Mouse (Mus musculus): ENCODE data around the gene Tbc1d1. TPM values are rescaled to one million over a fixed set of nuclear protein-coding genes. Genes with fewer than 3 reads are reported as not detected.

The Tbc1d1 gene
- polyA plus RNA-seq, 1 experiment from 2014 or later: 33.4 TPM

GRCm38 (mm10) chr5:64237263-64237662 lies 81.2 kb downstream of the Tbc1d1 start:
- no peak for ATAC-seq (ENCODE audit: insufficient number of reproducible peaks, insufficient read depth, low FRiP score, low read depth)
- peaks cover 26 to 73% of the 10 kb centered on the region in 2 experiments for H3K4me1 ChIP-seq (ENCODE audit: control insufficient read depth in 2 of 2, insufficient read depth in 2 of 2, low read length in 2 of 2)
- no peaks in the 10 kb centered on the region for H3K36me3 ChIP-seq (ENCODE audit: control insufficient read depth, insufficient read depth, low read length)
- no peak overlapping the region for H3K27ac ChIP-seq (replicated peaks in 1 of 2; ENCODE audit: control insufficient read depth in 1 of 2, insufficient read depth in 1 of 2, low read depth in 2 of 2, low read length in 2 of 2)
- H3K4me3 ChIP-seq (ENCODE audit: control insufficient read depth in 1 of 2, insufficient read depth in 1 of 2, low read depth in 1 of 2, low read length in 2 of 2): no peak overlapping the region
- no peaks in the 10 kb centered on the region for H3K27me3 ChIP-seq (ENCODE audit: control insufficient read depth, insufficient read depth, low read length)
- H3K4me2 ChIP-seq (ENCODE audit: low read length): no peak overlapping the region
- H3K9me3 ChIP-seq (ENCODE audit: control insufficient read depth, low read length): no peaks in the 10 kb centered on the region
- H3K9ac ChIP-seq (ENCODE audit: low read length): no peak overlapping the region
- whole genome bisulfite sequencing: 30% methylated on average over 1 of the region's 1 CpGs

- H3K4me2 ChIP-seq (ENCODE audit: low read length): no peak overlapping the region
- no peaks in the 10 kb centered on the region for H3K9me3 ChIP-seq (ENCODE audit: control insufficient read depth, low read length)
- no peak overlapping the region for H3K27ac ChIP-seq (replicated peaks in 1 of 2; ENCODE audit: control insufficient read depth in 1 of 2, insufficient read depth in 1 of 2, low read depth in 2 of 2, low read length in 2 of 2)
- no peak overlapping the region for H3K9ac ChIP-seq (ENCODE audit: low read length)
- H3K27me3 ChIP-seq (ENCODE audit: control insufficient read depth, insufficient read depth, low read length): no peaks in the 10 kb centered on the region
- 59% methylated on average over 3 of the region's 3 CpGs for WGBS
- H3K36me3 ChIP-seq (ENCODE audit: control insufficient read depth, insufficient read depth, low read length): no peaks in the 10 kb centered on the region
- ATAC-seq (ENCODE audit: insufficient number of reproducible peaks, insufficient read depth, low FRiP score, low read depth): no peak
- H3K4me3 ChIP-seq (ENCODE audit: control insufficient read depth in 1 of 2, insufficient read depth in 1 of 2, low read depth in 1 of 2, low read length in 2 of 2): no peak overlapping the region
- peaks cover 30 to 77% of the 10 kb centered on the region in 2 experiments for H3K4me1 ChIP-seq (ENCODE audit: control insufficient read depth in 2 of 2, insufficient read depth in 2 of 2, low read length in 2 of 2)
Observed at GRCm38 (mm10) chr5:64237693-64238092, 81.6 kb downstream of the Tbc1d1 start.

- no peaks in the 10 kb centered on the region for H3K27me3 ChIP-seq (ENCODE audit: control insufficient read depth, insufficient read depth, low read length)
- no peak overlapping the region for H3K4me3 ChIP-seq (ENCODE audit: control insufficient read depth in 1 of 2, insufficient read depth in 1 of 2, low read depth in 1 of 2, low read length in 2 of 2)
- peaks cover 41 to 84% of the 10 kb centered on the region in 2 experiments for H3K4me1 ChIP-seq (ENCODE audit: control insufficient read depth in 2 of 2, insufficient read depth in 2 of 2, low read length in 2 of 2)
- no peak overlapping the region for H3K4me2 ChIP-seq (ENCODE audit: low read length)
- H3K9ac ChIP-seq (ENCODE audit: low read length): no peak overlapping the region
- peak overlapping the region in 1 of 2 experiments; percentile 37; a peak in 2 of 4 replicates for H3K27ac ChIP-seq (replicated peaks in 1 of 2; ENCODE audit: control insufficient read depth in 1 of 2, insufficient read depth in 1 of 2, low read depth in 2 of 2, low read length in 2 of 2)
- H3K36me3 ChIP-seq (ENCODE audit: control insufficient read depth, insufficient read depth, low read length): no peaks in the 10 kb centered on the region
- WGBS: 36% methylated on average over 3 of the region's 3 CpGs
- no peak for ATAC-seq (ENCODE audit: insufficient number of reproducible peaks, insufficient read depth, low FRiP score, low read depth)
- no peaks in the 10 kb centered on the region for H3K9me3 ChIP-seq (ENCODE audit: control insufficient read depth, low read length)
Observed at GRCm38 (mm10) chr5:64238894-64239652, 83.0 kb downstream of the Tbc1d1 start.

- Histone ChIP-seq H3K36me3 (ENCODE audit: control insufficient read depth, insufficient read depth, low read length) (no peaks in the 10 kb centered on the region), H3K27ac (replicated peaks in 1 of 2; ENCODE audit: control insufficient read depth in 1 of 2, insufficient read depth in 1 of 2, low read depth in 2 of 2, low read length in 2 of 2) (peak overlapping the region; percentile 56 to 65), H3K4me1 (ENCODE audit: control insufficient read depth in 2 of 2, insufficient read depth in 2 of 2, low read length in 2 of 2) (peaks cover 44 to 80% of the 10 kb centered on the region in 2 experiments), H3K9ac (ENCODE audit: low read length) (no peak overlapping the region), H3K27me3 (ENCODE audit: control insufficient read depth, insufficient read depth, low read length) (no peaks in the 10 kb centered on the region), H3K4me2 (ENCODE audit: low read length) (0 out of 2 replicates have a peak overlapping the region, but pooled peaks have one; percentile 1), H3K9me3 (ENCODE audit: control insufficient read depth, low read length) (no peaks in the 10 kb centered on the region), H3K4me3 (ENCODE audit: control insufficient read depth in 1 of 2, insufficient read depth in 1 of 2, low read depth in 1 of 2, low read length in 2 of 2) (no peak overlapping the region)
- no peak for ATAC-seq (ENCODE audit: insufficient number of reproducible peaks, insufficient read depth, low FRiP score, low read depth)
- WGBS: 17% methylated on average over 13 of the region's 13 CpGs
Observed at GRCm38 (mm10) chr5:64240941-64241682, 85.0 kb downstream of the Tbc1d1 start.

- no peak for ATAC-seq (ENCODE audit: insufficient number of reproducible peaks, insufficient read depth, low FRiP score, low read depth)
- peak overlapping the region; percentile 9 to 44; a peak in 2 of 4 replicates for H3K27ac ChIP-seq (replicated peaks in 1 of 2; ENCODE audit: control insufficient read depth in 1 of 2, insufficient read depth in 1 of 2, low read depth in 2 of 2, low read length in 2 of 2)
- no peaks in the 10 kb centered on the region for H3K36me3 ChIP-seq (ENCODE audit: control insufficient read depth, insufficient read depth, low read length)
- peaks cover 40 to 75% of the 10 kb centered on the region in 2 experiments for H3K4me1 ChIP-seq (ENCODE audit: control insufficient read depth in 2 of 2, insufficient read depth in 2 of 2, low read length in 2 of 2)
- no peak overlapping the region for H3K9ac ChIP-seq (ENCODE audit: low read length)
- no peaks in the 10 kb centered on the region for H3K27me3 ChIP-seq (ENCODE audit: control insufficient read depth, insufficient read depth, low read length)
- H3K9me3 ChIP-seq (ENCODE audit: control insufficient read depth, low read length): no peaks in the 10 kb centered on the region
- H3K4me3 ChIP-seq (ENCODE audit: control insufficient read depth in 1 of 2, insufficient read depth in 1 of 2, low read depth in 1 of 2, low read length in 2 of 2): no peak overlapping the region
- H3K4me2 ChIP-seq (ENCODE audit: low read length): no peak overlapping the region
- WGBS: 74% methylated on average over 8 of the region's 8 CpGs
Observed at GRCm38 (mm10) chr5:64241867-64242266, 85.8 kb downstream of the Tbc1d1 start.

GRCm38 (mm10) chr5:64242795-64243455 lies 86.8 kb downstream of the Tbc1d1 start:
- H3K4me2 ChIP-seq (ENCODE audit: low read length): peak overlapping the region; percentile 26
- no peaks in the 10 kb centered on the region for H3K9me3 ChIP-seq (ENCODE audit: control insufficient read depth, low read length)
- H3K27ac ChIP-seq (replicated peaks in 1 of 2; ENCODE audit: control insufficient read depth in 1 of 2, insufficient read depth in 1 of 2, low read depth in 2 of 2, low read length in 2 of 2): peak overlapping the region; percentile 80 to 83
- H3K4me3 ChIP-seq (ENCODE audit: control insufficient read depth in 1 of 2, insufficient read depth in 1 of 2, low read depth in 1 of 2, low read length in 2 of 2): no peak overlapping the region
- no peaks in the 10 kb centered on the region for H3K27me3 ChIP-seq (ENCODE audit: control insufficient read depth, insufficient read depth, low read length)
- WGBS: 19% methylated on average over 9 of the region's 9 CpGs
- H3K4me1 ChIP-seq (ENCODE audit: control insufficient read depth in 2 of 2, insufficient read depth in 2 of 2, low read length in 2 of 2): peaks cover 37 to 64% of the 10 kb centered on the region in 2 experiments
- no peaks in the 10 kb centered on the region for H3K36me3 ChIP-seq (ENCODE audit: control insufficient read depth, insufficient read depth, low read length)
- peak overlapping the region; percentile 1; the same call in 1 of the 2 replicates for H3K9ac ChIP-seq (ENCODE audit: low read length)
- peak; percentile 35; the same call in 1 of the 2 replicates for ATAC-seq (ENCODE audit: insufficient number of reproducible peaks, insufficient read depth, low FRiP score, low read depth)

GRCm38 (mm10) chr5:64243666-64244065 lies 87.6 kb downstream of the Tbc1d1 start:
- H3K4me2 ChIP-seq (ENCODE audit: low read length): peak overlapping the region; percentile 7; the same call in 1 of the 2 replicates
- H3K27me3 ChIP-seq (ENCODE audit: control insufficient read depth, insufficient read depth, low read length): no peaks in the 10 kb centered on the region
- no peak overlapping the region for H3K4me3 ChIP-seq (ENCODE audit: control insufficient read depth in 1 of 2, insufficient read depth in 1 of 2, low read depth in 1 of 2, low read length in 2 of 2)
- no peak for ATAC-seq (ENCODE audit: insufficient number of reproducible peaks, insufficient read depth, low FRiP score, low read depth)
- no peaks in the 10 kb centered on the region for H3K36me3 ChIP-seq (ENCODE audit: control insufficient read depth, insufficient read depth, low read length)
- H3K9me3 ChIP-seq (ENCODE audit: control insufficient read depth, low read length): no peaks in the 10 kb centered on the region
- 17% methylated on average over 6 of the region's 6 CpGs for WGBS
- H3K4me1 ChIP-seq (ENCODE audit: control insufficient read depth in 2 of 2, insufficient read depth in 2 of 2, low read length in 2 of 2): peaks cover 37 to 57% of the 10 kb centered on the region in 2 experiments
- H3K9ac ChIP-seq (ENCODE audit: low read length): peak overlapping the region; percentile 1; the same call in 1 of the 2 replicates
- peak overlapping the region; percentile 80 to 83 for H3K27ac ChIP-seq (replicated peaks in 1 of 2; ENCODE audit: control insufficient read depth in 1 of 2, insufficient read depth in 1 of 2, low read depth in 2 of 2, low read length in 2 of 2)
